Mouse (Mus musculus) liver, adult 2 months (tissue): Measurements from ENCODE around the gene Lima1. TPM values are rescaled to one million over a fixed set of nuclear protein-coding genes. Genes with fewer than 3 reads are reported as not detected.

Experiments used
- DNase-seq: peaks from one replicate; pipeline ENCODE4 v3.0.0-alpha.2; 2011; ENCODE audit warnings: low read depth, low spot score; ENCODE audit errors: extremely low read depth
- H3K27ac ChIP-seq: fragments of 200-500 bp; replicated peaks from 2 replicates; pipeline ENCODE4 v1.5.1; 2012; ENCODE audit warnings: low read depth, mild to moderate bottlenecking, control low read depth, inconsistent platforms, low read length; ENCODE audit not compliant: insufficient read depth
- H3K27me3 ChIP-seq: fragments of 200-500 bp; 2 replicates; pipeline ENCODE4 v1.6.1; 2012; ENCODE audit warnings: mild to moderate bottlenecking, moderate library complexity, low read length, inconsistent platforms; ENCODE audit not compliant: control insufficient read depth, insufficient read depth
- H3K36me3 ChIP-seq: fragments of 200-500 bp; 2 replicates; pipeline ENCODE4 v1.6.1; 2012; ENCODE audit warnings: low read length, inconsistent platforms; ENCODE audit not compliant: control insufficient read depth, insufficient read depth
- H3K4me1 ChIP-seq: fragments of 200-500 bp; 2 replicates; pipeline ENCODE4 v1.6.1; 2011; ENCODE audit warnings: low read length; ENCODE audit not compliant: control insufficient read depth, insufficient read depth
- H3K4me3 ChIP-seq: fragments of 200-500 bp; 2 replicates; pipeline ENCODE4 v1.5.1; 2011; ENCODE audit warnings: low read depth, mild to moderate bottlenecking, control low read depth, low read length, moderate library complexity; ENCODE audit not compliant: insufficient read depth
- H3K79me2 ChIP-seq: fragments of 200-500 bp; 2 replicates; pipeline ENCODE4 v1.6.1; 2012; ENCODE audit warnings: inconsistent platforms, mild to moderate bottlenecking, low read length, moderate library complexity; ENCODE audit not compliant: control insufficient read depth, insufficient read depth
- H3K9ac ChIP-seq: fragments of 200-500 bp; 2 replicates; pipeline ENCODE4 v1.6.1; 2012; ENCODE audit warnings: low read depth, mild to moderate bottlenecking, control low read depth, inconsistent platforms, low read length
- CTCF ChIP-seq: fragments of 200-500 bp; IDR thresholded peaks from 2 replicates; pipeline ENCODE4 v1.5.1; 2011; ENCODE audit warnings: low read depth, low read length, control low read depth
- POLR2A ChIP-seq: fragments of 200-500 bp; IDR thresholded peaks from 2 replicates; pipeline ENCODE4 v1.6.1; 2011; ENCODE audit warnings: low read length, control low read depth; ENCODE audit not compliant: insufficient read depth; ENCODE audit errors: extremely low read depth
- WGBS: fragments of 180-500 bp; shearing (Covaris S2); methylation state at CpG from one replicate; pipeline ENCODE4 v1.1.7; 2018; 5-methylcytosine and 5-hydroxymethylcytosine counted together
- polyA plus RNA-seq: library from polyadenylated mRNA; depleted of rRNA; stranded (reverse); fragments of >200 nt; gene quantifications from 2 replicates; pipeline ENCODE4 v1.2.3, GENCODE M21; 2012
- total RNA-seq: library from RNA; depleted of rRNA; stranded (reverse); fragments of >200 nt; gene quantifications from 2 replicates; pipeline ENCODE4 v1.2.3, GENCODE M21; 2014

Lima1 gene
- total and polyA plus RNA-seq, 2 experiments = 11.2 to 28.9 TPM

GRCm38 (mm10) chr15:99807776-99808735 is 67.2 kb downstream of the Lima1 start:
- Histone ChIP-seq H3K36me3 (peaks cover 30% of the 10 kb centered on the region), H3K4me1 (no peaks in the 10 kb centered on the region; the same call in 1 of the 2 replicates), H3K4me3 (no peak overlapping the region), H3K27ac (no peak overlapping the region), H3K27me3 (no peaks in the 10 kb centered on the region), H3K79me2 (no peaks in the 10 kb centered on the region; the same call in 1 of the 2 replicates), H3K9ac (no peak overlapping the region)
- no peak for TF ChIP-seq CTCF
- no peak for TF ChIP-seq POLR2A
- no peak for DNase-seq
- 89% methylated on average over 21 of the region's 21 CpGs for WGBS

DNA sequence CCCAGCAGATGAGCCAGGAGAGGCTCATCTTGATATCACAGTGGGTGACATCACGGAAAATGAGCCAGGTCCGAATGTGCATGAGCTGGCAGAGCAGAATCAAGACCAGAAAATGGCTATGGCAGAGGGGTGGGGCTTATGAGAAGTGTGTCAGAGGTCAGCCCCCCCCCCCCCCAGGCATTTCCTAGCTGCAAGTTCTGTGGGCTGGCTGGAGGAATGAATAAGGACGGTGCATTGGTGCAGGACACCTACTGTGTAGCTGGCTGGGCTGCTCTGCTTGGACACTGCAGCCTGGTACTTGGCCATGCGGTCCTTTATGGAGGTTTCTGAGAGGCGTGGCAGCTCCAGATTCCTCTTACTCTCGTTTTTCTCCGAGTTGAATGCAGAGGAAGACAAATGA is 69.1 kb downstream of the Lima1 start:
- DNase-seq = no peak
- Histone ChIP-seq H3K4me3 (no peak overlapping the region), H3K4me1 (no peaks in the 10 kb centered on the region), H3K27me3 (no peaks in the 10 kb centered on the region), H3K79me2 (no peaks in the 10 kb centered on the region; the same call in 1 of the 2 replicates), H3K27ac (no peak overlapping the region), H3K9ac (no peak overlapping the region), H3K36me3 (peaks cover 41% of the 10 kb centered on the region)
- TF ChIP-seq CTCF (no peak), POLR2A (no peak)
- 77% methylated on average over 7 of the region's 7 CpGs for WGBS

- no peaks in the 10 kb centered on the region for H3K4me1 ChIP-seq
- H3K27ac ChIP-seq = no peak overlapping the region
- no peak overlapping the region for H3K9ac ChIP-seq
- DNase-seq = no peak
- TF ChIP-seq POLR2A (no peak), CTCF (no peak)
- H3K36me3 ChIP-seq = peaks cover 44% of the 10 kb centered on the region
- 91% methylated on average over 4 of the region's 4 CpGs for WGBS
- H3K4me3 ChIP-seq = no peak overlapping the region
- no peaks in the 10 kb centered on the region for H3K27me3 ChIP-seq
- H3K79me2 ChIP-seq = no peaks in the 10 kb centered on the region; the same call in 1 of the 2 replicates
Measured at GRCm38 (mm10) chr15:99805673-99806072, 69.6 kb downstream of the Lima1 start.

GRCm38 (mm10) chr15:99803186-99803644 is 72.0 kb downstream of the Lima1 start:
- no peak for TF ChIP-seq POLR2A
- no peak for TF ChIP-seq CTCF
- Histone ChIP-seq H3K4me1 (no peaks in the 10 kb centered on the region), H3K27ac (no peak overlapping the region), H3K79me2 (no peaks in the 10 kb centered on the region; the same call in 1 of the 2 replicates), H3K4me3 (no peak overlapping the region), H3K36me3 (peaks cover 57% of the 10 kb centered on the region), H3K9ac (no peak overlapping the region), H3K27me3 (no peaks in the 10 kb centered on the region)
- WGBS = 65% methylated on average over 6 of the region's 6 CpGs
- no peak for DNase-seq

GRCm38 (mm10) chr15:99801885-99802572 is 73.2 kb downstream of the Lima1 start:
- Histone ChIP-seq H3K27ac (no peak overlapping the region), H3K36me3 (peaks cover 56% of the 10 kb centered on the region), H3K79me2 (no peaks in the 10 kb centered on the region), H3K4me3 (no peak overlapping the region), H3K27me3 (no peaks in the 10 kb centered on the region), H3K9ac (no peak overlapping the region), H3K4me1 (no peaks in the 10 kb centered on the region)
- TF ChIP-seq POLR2A (no peak), CTCF (no peak)
- no peak for DNase-seq
- 90% methylated on average over 24 of the region's 24 CpGs for WGBS
